Mouse (Mus musculus): ENCODE results near the gene Spata46. TPM values are rescaled to one million over a fixed set of nuclear protein-coding genes. Genes with fewer than 3 reads are reported as not detected.

The Spata46 gene
- total RNA-seq, 1 experiment = not detected

GRCm38 (mm10) chr1:170343906-170344305 is 35.3 kb downstream of the Spata46 start:
- H3K27ac ChIP-seq (ENCODE audit: insufficient read depth, low read depth, low read length, poor library complexity, severe bottlenecking) = no peak overlapping the region
- no peak for TF ChIP-seq ZC3H11A (IDR thresholded peaks at IDR 0.05; ENCODE audit: borderline replicate concordance, low read depth, low read length)
- TF ChIP-seq CHD2 (IDR thresholded peaks at IDR 0.05; ENCODE audit: low read depth, low read length) = no peak
- TF ChIP-seq ZNF384 (IDR thresholded peaks at IDR 0.05; ENCODE audit: low read depth, low read length) = no peak
- no peak for TF ChIP-seq HCFC1 (IDR thresholded peaks at IDR 0.05; ENCODE audit: borderline replicate concordance, insufficient read depth, low read length)
- no peak for TF ChIP-seq MAFK (IDR thresholded peaks at IDR 0.05; ENCODE audit: insufficient read depth, low read depth, low read length)
- no peak for DNase-seq (ENCODE audit: low read depth, low spot score)
- H3K9ac ChIP-seq (ENCODE audit: insufficient read depth, low read depth, low read length, poor library complexity, severe bottlenecking) = no peak overlapping the region
- H3K36me3 ChIP-seq (ENCODE audit: control insufficient read depth, insufficient read depth, low read length, poor library complexity, severe bottlenecking) = no peaks in the 10 kb centered on the region
- H3K4me3 ChIP-seq (ENCODE audit: insufficient read depth in 1 of 2, low read depth in 1 of 2, low read length in 2 of 2, poor library complexity in 1 of 2, severe bottlenecking in 1 of 2) = no peak overlapping the region
- in situ Hi-C loops (cut with MboI; ENCODE audit: low sequenced_read_pairs in 2 of 2, unreplicated experiment in 2 of 2) = no loop called here
- H3K4me1 ChIP-seq (ENCODE audit: control insufficient read depth in 2 of 2, insufficient read depth in 2 of 2, low read length in 2 of 2, poor library complexity in 1 of 2) = no peaks in the 10 kb centered on the region
- no peaks in the 10 kb centered on the region for H3K9me3 ChIP-seq (ENCODE audit: control insufficient read depth, insufficient read depth, low read depth, low read length)

- DNase-seq (ENCODE audit: low read depth, low spot score) = no peak
Measured at GRCm38 (mm10) chr1:170346266-170346665, 37.7 kb downstream of the Spata46 start.

GRCm38 (mm10) chr1:170351080-170351479 is 42.5 kb downstream of the Spata46 start:
- H3K36me3 ChIP-seq (ENCODE audit: control insufficient read depth, insufficient read depth, low read length, poor library complexity, severe bottlenecking) = no peaks in the 10 kb centered on the region
- no peak for DNase-seq (ENCODE audit: low read depth, low spot score)
- TF ChIP-seq MAFK (IDR thresholded peaks at IDR 0.05; ENCODE audit: insufficient read depth, low read depth, low read length) (no peak), ZC3H11A (IDR thresholded peaks at IDR 0.05; ENCODE audit: borderline replicate concordance, low read depth, low read length) (no peak), CHD2 (IDR thresholded peaks at IDR 0.05; ENCODE audit: low read depth, low read length) (no peak)
- no peaks in the 10 kb centered on the region for H3K4me1 ChIP-seq (ENCODE audit: control insufficient read depth in 2 of 2, insufficient read depth in 2 of 2, low read length in 2 of 2, poor library complexity in 1 of 2)
- H3K27ac ChIP-seq (ENCODE audit: insufficient read depth, low read depth, low read length, poor library complexity, severe bottlenecking) = no peak overlapping the region
- no peak overlapping the region for H3K9ac ChIP-seq (ENCODE audit: insufficient read depth, low read depth, low read length, poor library complexity, severe bottlenecking)
- no peak overlapping the region for H3K4me3 ChIP-seq (ENCODE audit: insufficient read depth in 1 of 2, low read depth in 1 of 2, low read length in 2 of 2, poor library complexity in 1 of 2, severe bottlenecking in 1 of 2)
- in situ Hi-C loops (cut with MboI; ENCODE audit: low sequenced_read_pairs in 2 of 2, unreplicated experiment in 2 of 2) = no loop called here
- H3K9me3 ChIP-seq (ENCODE audit: control insufficient read depth, insufficient read depth, low read depth, low read length) = no peaks in the 10 kb centered on the region

More at GRCm38 (mm10) chr1:170346266-170346665, 37.7 kb downstream of the Spata46 start:
- no peaks in the 10 kb centered on the region for H3K36me3 ChIP-seq (ENCODE audit: control insufficient read depth, insufficient read depth, low read length, poor library complexity, severe bottlenecking)
- no peaks in the 10 kb centered on the region for H3K4me1 ChIP-seq (ENCODE audit: control insufficient read depth in 2 of 2, insufficient read depth in 2 of 2, low read length in 2 of 2, poor library complexity in 1 of 2)
- in situ Hi-C loops (cut with MboI; ENCODE audit: low sequenced_read_pairs in 2 of 2, unreplicated experiment in 2 of 2) = no loop called here
- H3K9me3 ChIP-seq (ENCODE audit: control insufficient read depth, insufficient read depth, low read depth, low read length) = no peaks in the 10 kb centered on the region
- H3K9ac ChIP-seq (ENCODE audit: insufficient read depth, low read depth, low read length, poor library complexity, severe bottlenecking) = no peak overlapping the region
- no peak overlapping the region for H3K27ac ChIP-seq (ENCODE audit: insufficient read depth, low read depth, low read length, poor library complexity, severe bottlenecking)
- H3K4me3 ChIP-seq (ENCODE audit: insufficient read depth in 1 of 2, low read depth in 1 of 2, low read length in 2 of 2, poor library complexity in 1 of 2, severe bottlenecking in 1 of 2) = no peak overlapping the region
- TF ChIP-seq ZNF384 (IDR thresholded peaks at IDR 0.05; ENCODE audit: low read depth, low read length) (no peak), CHD2 (IDR thresholded peaks at IDR 0.05; ENCODE audit: low read depth, low read length) (no peak), MAFK (IDR thresholded peaks at IDR 0.05; ENCODE audit: insufficient read depth, low read depth, low read length) (no peak), ZC3H11A (IDR thresholded peaks at IDR 0.05; ENCODE audit: borderline replicate concordance, low read depth, low read length) (no peak), HCFC1 (IDR thresholded peaks at IDR 0.05; ENCODE audit: borderline replicate concordance, insufficient read depth, low read length) (no peak)

GRCm38 (mm10) chr1:170353335-170353734 is 44.7 kb downstream of the Spata46 start:
- TF ChIP-seq MAFK (IDR thresholded peaks at IDR 0.05; ENCODE audit: insufficient read depth, low read depth, low read length) = no peak
- no peak for TF ChIP-seq ZC3H11A (IDR thresholded peaks at IDR 0.05; ENCODE audit: borderline replicate concordance, low read depth, low read length)
- TF ChIP-seq ZNF384 (IDR thresholded peaks at IDR 0.05; ENCODE audit: low read depth, low read length) = no peak
- no peak for TF ChIP-seq HCFC1 (IDR thresholded peaks at IDR 0.05; ENCODE audit: borderline replicate concordance, insufficient read depth, low read length)
- no peak for TF ChIP-seq CHD2 (IDR thresholded peaks at IDR 0.05; ENCODE audit: low read depth, low read length)
- Histone ChIP-seq H3K9ac (ENCODE audit: insufficient read depth, low read depth, low read length, poor library complexity, severe bottlenecking) (no peak overlapping the region), H3K36me3 (ENCODE audit: control insufficient read depth, insufficient read depth, low read length, poor library complexity, severe bottlenecking) (no peaks in the 10 kb centered on the region), H3K9me3 (ENCODE audit: control insufficient read depth, insufficient read depth, low read depth, low read length) (no peaks in the 10 kb centered on the region), H3K4me1 (ENCODE audit: control insufficient read depth in 2 of 2, insufficient read depth in 2 of 2, low read length in 2 of 2, poor library complexity in 1 of 2) (no peaks in the 10 kb centered on the region), H3K4me3 (ENCODE audit: insufficient read depth in 1 of 2, low read depth in 1 of 2, low read length in 2 of 2, poor library complexity in 1 of 2, severe bottlenecking in 1 of 2) (no peak overlapping the region), H3K27ac (ENCODE audit: insufficient read depth, low read depth, low read length, poor library complexity, severe bottlenecking) (no peak overlapping the region)
- no peak for DNase-seq (ENCODE audit: low read depth, low spot score)
- in situ Hi-C loops (cut with MboI; ENCODE audit: low sequenced_read_pairs in 2 of 2, unreplicated experiment in 2 of 2) = no loop called here

Measured in ES-E14 (cell line).